Mouse (Mus musculus) CD4-positive, CD25-positive, alpha-beta regulatory T cell, adult 4 months (primary cell): ENCODE measurements around the gene Xxylt1. TPM values are rescaled to one million over a fixed set of nuclear protein-coding genes. Genes with fewer than 3 reads are reported as not detected.

Experiments used
- polyA plus RNA-seq, 2 experiments: library from polyadenylated mRNA; unstranded; fragments of 100-300 nt; shearing (Covaris generic); gene quantifications; one replicate each; pipeline ENCODE4 v1.2.1; 2017

Xxylt1 gene
- polyA plus RNA-seq, 2 experiments from 2014 or later, result 31.2 to 32.9 TPM

Other genes starting within 250 kb of the Xxylt1 start
- gene Acap2, start 119.8 kb upstream of the Xxylt1 start, polyA plus RNA-seq, result 10 to 100 TPM; 11.1 to 13.0 TPM
- 10 to 100 TPM; 10.9 to 16.2 TPM for gene Ppp1r2, start 193.8 kb upstream of the Xxylt1 start, polyA plus RNA-seq
- not detected for gene Apod, start 233.4 kb upstream of the Xxylt1 start, polyA plus RNA-seq